Mouse (Mus musculus): Measurements from ENCODE around the gene Rcor1. TPM values are rescaled to one million over a fixed set of nuclear protein-coding genes. Genes with fewer than 3 reads are reported as not detected.

The Rcor1 gene
- polyA plus RNA-seq, 1 experiment from 2014 or later = 7.0 TPM

GRCm38 (mm10) chr12:111143005-111143508, 103.9 kb downstream of the Rcor1 start:
- Histone ChIP-seq H3K4me1 (replicated peaks; ENCODE audit: control insufficient read depth, insufficient read depth, low read length) (no peaks in the 10 kb centered on the region), H3K9me3 (ENCODE audit: control insufficient read depth) (no peaks in the 10 kb centered on the region), H3K4me2 (replicated peaks; ENCODE audit: low read depth) (no peak overlapping the region), H3K27me3 (replicated peaks; ENCODE audit: control insufficient read depth, insufficient read depth, low read length) (no peaks in the 10 kb centered on the region), H3K4me3 (ENCODE audit: low read depth, low read length) (no peak overlapping the region), H3K9ac (ENCODE audit: low read depth, low read length) (no peak overlapping the region), H3K36me3 (ENCODE audit: control insufficient read depth, insufficient read depth) (no peaks in the 10 kb centered on the region), H3K27ac (ENCODE audit: low read depth, low read length) (no peak overlapping the region)
- 32% methylated on average over 12 of the region's 12 CpGs for WGBS
- TF ChIP-seq CTCF (IDR thresholded peaks at IDR 0.05; ENCODE audit: low read depth) = peak; percentile 49
- no peak for ATAC-seq

DNA sequence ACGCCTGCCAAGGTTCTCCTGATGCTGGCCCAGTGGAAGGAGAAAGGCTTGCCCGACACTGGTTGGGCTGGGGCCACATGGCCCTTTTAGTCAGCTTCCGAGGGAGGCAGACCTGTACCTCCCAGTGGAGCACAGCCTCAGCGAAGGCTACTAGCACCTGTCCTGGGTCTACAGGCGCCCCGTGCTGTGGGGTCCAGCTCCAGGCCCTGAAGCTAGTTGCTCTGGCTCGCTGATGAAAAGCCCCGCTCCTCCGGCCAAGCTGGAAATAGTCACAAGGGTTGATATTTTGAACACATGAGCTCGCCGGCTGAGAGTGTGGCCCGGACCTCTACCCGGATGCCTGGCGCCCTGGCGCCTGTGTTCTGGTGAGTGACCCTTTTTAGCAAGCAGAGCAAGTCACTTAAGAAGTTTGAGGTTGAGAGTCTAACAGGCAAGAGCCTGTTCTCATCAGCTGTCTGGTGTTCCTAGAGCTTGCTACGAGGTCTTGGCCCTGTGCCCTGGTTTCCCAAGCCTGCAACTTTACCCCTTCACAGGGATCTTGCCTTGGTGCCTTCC, 104.4 kb downstream of the Rcor1 start:
- WGBS = 67% methylated on average over 16 of the region's 16 CpGs
- Histone ChIP-seq H3K36me3 (ENCODE audit: control insufficient read depth, insufficient read depth) (no peaks in the 10 kb centered on the region), H3K4me3 (ENCODE audit: low read depth, low read length) (no peak overlapping the region), H3K27me3 (replicated peaks; ENCODE audit: control insufficient read depth, insufficient read depth, low read length) (no peaks in the 10 kb centered on the region), H3K9ac (ENCODE audit: low read depth, low read length) (no peak overlapping the region), H3K9me3 (ENCODE audit: control insufficient read depth) (no peaks in the 10 kb centered on the region), H3K27ac (ENCODE audit: low read depth, low read length) (no peak overlapping the region), H3K4me1 (replicated peaks; ENCODE audit: control insufficient read depth, insufficient read depth, low read length) (no peaks in the 10 kb centered on the region), H3K4me2 (replicated peaks; ENCODE audit: low read depth) (no peak overlapping the region)
- no peak for ATAC-seq
- TF ChIP-seq CTCF (IDR thresholded peaks at IDR 0.05; ENCODE audit: low read depth) = no peak

DNA sequence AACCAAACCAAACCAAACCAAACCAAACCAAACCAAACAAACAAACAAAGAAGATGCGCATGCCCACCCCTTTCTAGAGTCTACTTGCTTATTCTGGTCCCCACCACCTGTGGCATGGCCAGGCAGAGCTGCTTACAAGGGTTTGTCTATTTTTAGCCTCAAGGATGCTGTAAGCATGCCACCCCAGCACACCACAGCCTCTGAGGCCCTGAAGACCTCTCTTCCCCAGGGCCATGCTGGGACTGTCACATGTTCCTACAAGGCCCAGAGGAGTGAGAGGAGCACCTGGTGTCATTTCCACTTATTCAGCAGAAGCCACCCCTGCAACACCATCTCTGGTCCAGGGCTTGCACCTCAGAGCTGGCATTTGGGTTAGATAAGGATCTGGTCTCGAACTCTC, 105.4 kb downstream of the Rcor1 start:
- Histone ChIP-seq H3K4me1 (replicated peaks; ENCODE audit: control insufficient read depth, insufficient read depth, low read length) (no peaks in the 10 kb centered on the region), H3K9me3 (ENCODE audit: control insufficient read depth) (no peaks in the 10 kb centered on the region), H3K36me3 (ENCODE audit: control insufficient read depth, insufficient read depth) (no peaks in the 10 kb centered on the region), H3K27ac (ENCODE audit: low read depth, low read length) (no peak overlapping the region), H3K4me2 (replicated peaks; ENCODE audit: low read depth) (no peak overlapping the region), H3K4me3 (ENCODE audit: low read depth, low read length) (no peak overlapping the region), H3K9ac (ENCODE audit: low read depth, low read length) (no peak overlapping the region), H3K27me3 (replicated peaks; ENCODE audit: control insufficient read depth, insufficient read depth, low read length) (no peaks in the 10 kb centered on the region)
- no peak for TF ChIP-seq CTCF (IDR thresholded peaks at IDR 0.05; ENCODE audit: low read depth)
- 79% methylated on average over 2 of the region's 2 CpGs for WGBS
- no peak for ATAC-seq

- WGBS = 51% methylated on average over 9 of the region's 9 CpGs
- ATAC-seq = no peak
- H3K27ac ChIP-seq (ENCODE audit: low read depth, low read length) = no peak overlapping the region
- H3K36me3 ChIP-seq (ENCODE audit: control insufficient read depth, insufficient read depth) = no peaks in the 10 kb centered on the region
- H3K4me1 ChIP-seq (replicated peaks; ENCODE audit: control insufficient read depth, insufficient read depth, low read length) = no peaks in the 10 kb centered on the region
- no peak overlapping the region for H3K4me3 ChIP-seq (ENCODE audit: low read depth, low read length)
- no peaks in the 10 kb centered on the region for H3K27me3 ChIP-seq (replicated peaks; ENCODE audit: control insufficient read depth, insufficient read depth, low read length)
- H3K9ac ChIP-seq (ENCODE audit: low read depth, low read length) = no peak overlapping the region
- no peaks in the 10 kb centered on the region for H3K9me3 ChIP-seq (ENCODE audit: control insufficient read depth)
- H3K4me2 ChIP-seq (replicated peaks; ENCODE audit: low read depth) = no peak overlapping the region
- TF ChIP-seq CTCF (IDR thresholded peaks at IDR 0.05; ENCODE audit: low read depth) = no peak
These were observed 106.1 kb downstream of the Rcor1 start for GRCm38 (mm10) chr12:111145269-111145668.

- H3K9me3 ChIP-seq (ENCODE audit: control insufficient read depth) = no peaks in the 10 kb centered on the region
- H3K4me2 ChIP-seq (replicated peaks; ENCODE audit: low read depth) = peak overlapping the region; percentile 22
- no peak for TF ChIP-seq CTCF (IDR thresholded peaks at IDR 0.05; ENCODE audit: low read depth)
- H3K4me1 ChIP-seq (replicated peaks; ENCODE audit: control insufficient read depth, insufficient read depth, low read length) = no peaks in the 10 kb centered on the region
- WGBS = 55% methylated on average over 17 of the region's 17 CpGs
- no peaks in the 10 kb centered on the region for H3K27me3 ChIP-seq (replicated peaks; ENCODE audit: control insufficient read depth, insufficient read depth, low read length)
- no peaks in the 10 kb centered on the region for H3K36me3 ChIP-seq (ENCODE audit: control insufficient read depth, insufficient read depth)
- no peak overlapping the region for H3K4me3 ChIP-seq (ENCODE audit: low read depth, low read length)
- H3K9ac ChIP-seq (ENCODE audit: low read depth, low read length) = no peak overlapping the region
- ATAC-seq = peak; percentile 44; the same call in 1 of the 2 replicates
- H3K27ac ChIP-seq (ENCODE audit: low read depth, low read length) = no peak overlapping the region
These were observed 110.5 kb downstream of the Rcor1 start for GRCm38 (mm10) chr12:111149495-111150235.

- Histone ChIP-seq H3K9ac (ENCODE audit: low read depth, low read length) (no peak overlapping the region), H3K4me2 (replicated peaks; ENCODE audit: low read depth) (peak overlapping the region; percentile 22)
- 3% methylated on average over 6 of the region's 6 CpGs for WGBS
These were observed 111.1 kb downstream of the Rcor1 start for GRCm38 (mm10) chr12:111150236-111150596.

More at GRCm38 (mm10) chr12:111150236-111150596, 111.1 kb downstream of the Rcor1 start:
- H3K27ac ChIP-seq (ENCODE audit: low read depth, low read length) = no peak overlapping the region
- no peaks in the 10 kb centered on the region for H3K36me3 ChIP-seq (ENCODE audit: control insufficient read depth, insufficient read depth)
- no peaks in the 10 kb centered on the region for H3K9me3 ChIP-seq (ENCODE audit: control insufficient read depth)
- H3K4me1 ChIP-seq (replicated peaks; ENCODE audit: control insufficient read depth, insufficient read depth, low read length) = no peaks in the 10 kb centered on the region
- peak; percentile 58 for ATAC-seq
- TF ChIP-seq CTCF (IDR thresholded peaks at IDR 0.05; ENCODE audit: low read depth) = no peak
- H3K27me3 ChIP-seq (replicated peaks; ENCODE audit: control insufficient read depth, insufficient read depth, low read length) = no peaks in the 10 kb centered on the region
- H3K4me3 ChIP-seq (ENCODE audit: low read depth, low read length) = no peak overlapping the region
